In genomic region chr2:11364111-11364510, GRCm38 (mm10) we compare ENCODE assay signal across 27 mouse cellular contexts.
"Had no signal": no experiment of that assay in that cellular context is flagged by ENCODE, and none has a peak within 500 bp of the region (broad histone marks: within the 10 kb centered on the region; RNA-seq: fewer than 3 reads in every experiment).

No protein-coding gene starts in this region.

- H3K4me2 ChIP-seq: heart, embryonic 11.5 days; heart, embryonic 13.5 days; heart, embryonic 15.5 days; hindbrain, embryonic 13.5 days; hindbrain, embryonic 15.5 days; kidney, embryonic 15.5 days; limb, embryonic 13.5 days; limb, embryonic 15.5 days; liver, embryonic 13.5 days; liver, embryonic 15.5 days had no signal

- H3K9me3 ChIP-seq: heart, embryonic 13.5 days; heart, embryonic 15.5 days; hindbrain, embryonic 13.5 days; hindbrain, embryonic 15.5 days; kidney, embryonic 15.5 days; limb, embryonic 13.5 days; limb, embryonic 15.5 days; liver, embryonic 13.5 days; liver, embryonic 15.5 days had no signal

- H3K4me1 ChIP-seq: heart, embryonic 13.5 days; heart, embryonic 15.5 days; hindbrain, embryonic 15.5 days; limb, embryonic 13.5 days; limb, embryonic 15.5 days; liver, embryonic 13.5 days had no signal

- H3K4me3 ChIP-seq: gastrocnemius, adult 2 months; heart, adult 2 months; heart, embryonic 13.5 days; heart, embryonic 15.5 days; hindbrain, embryonic 13.5 days; hindbrain, embryonic 15.5 days; kidney, embryonic 15.5 days; limb, embryonic 13.5 days; limb, embryonic 15.5 days; liver, embryonic 13.5 days; liver, embryonic 15.5 days had no signal

- H3K27ac ChIP-seq: heart, adult 2 months; heart, embryonic 13.5 days; heart, embryonic 15.5 days; hindbrain, embryonic 13.5 days; hindbrain, embryonic 15.5 days; kidney, postnatal 0 days; limb, embryonic 13.5 days; limb, embryonic 15.5 days; liver, embryonic 13.5 days; liver, embryonic 15.5 days had no signal

- H3K36me3 ChIP-seq: heart, embryonic 13.5 days; heart, embryonic 15.5 days; hindbrain, embryonic 13.5 days; hindbrain, embryonic 15.5 days; kidney, embryonic 15.5 days; limb, embryonic 13.5 days; limb, embryonic 15.5 days; liver, embryonic 13.5 days; liver, embryonic 15.5 days had no signal

- H3K27me3 ChIP-seq: heart, embryonic 13.5 days; heart, embryonic 15.5 days; hindbrain, embryonic 13.5 days; hindbrain, embryonic 15.5 days; kidney, embryonic 15.5 days; limb, embryonic 13.5 days; limb, embryonic 15.5 days; liver, embryonic 13.5 days; liver, embryonic 15.5 days had no signal

- DNase-seq: gastrocnemius, adult 2 months; gastrocnemius, postnatal 10 days; gastrocnemius, postnatal 25 days; heart, adult 2 months; heart, postnatal 14 days; heart, postnatal 36 days; kidney, adult 11 months; kidney, adult 2 months; kidney, adult 9 months; kidney, postnatal 14 days; kidney, postnatal 36 days; layer of hippocampus, adult 9-11 months; layer of hippocampus, postnatal 36 days; left cerebral cortex, postnatal 4 days; liver, embryonic 13.5 days had no signal

- H3K9ac ChIP-seq: heart, embryonic 13.5 days; heart, embryonic 15.5 days; hindbrain, embryonic 13.5 days; hindbrain, embryonic 15.5 days; kidney, embryonic 15.5 days; limb, embryonic 13.5 days; limb, embryonic 15.5 days; liver, embryonic 13.5 days; liver, embryonic 15.5 days had no signal

- ATAC-seq: hindbrain, postnatal 0 days; intestine, embryonic 16.5 days had no signal
